Mouse (Mus musculus): ENCODE results near the gene Zbtb20.

DNA sequence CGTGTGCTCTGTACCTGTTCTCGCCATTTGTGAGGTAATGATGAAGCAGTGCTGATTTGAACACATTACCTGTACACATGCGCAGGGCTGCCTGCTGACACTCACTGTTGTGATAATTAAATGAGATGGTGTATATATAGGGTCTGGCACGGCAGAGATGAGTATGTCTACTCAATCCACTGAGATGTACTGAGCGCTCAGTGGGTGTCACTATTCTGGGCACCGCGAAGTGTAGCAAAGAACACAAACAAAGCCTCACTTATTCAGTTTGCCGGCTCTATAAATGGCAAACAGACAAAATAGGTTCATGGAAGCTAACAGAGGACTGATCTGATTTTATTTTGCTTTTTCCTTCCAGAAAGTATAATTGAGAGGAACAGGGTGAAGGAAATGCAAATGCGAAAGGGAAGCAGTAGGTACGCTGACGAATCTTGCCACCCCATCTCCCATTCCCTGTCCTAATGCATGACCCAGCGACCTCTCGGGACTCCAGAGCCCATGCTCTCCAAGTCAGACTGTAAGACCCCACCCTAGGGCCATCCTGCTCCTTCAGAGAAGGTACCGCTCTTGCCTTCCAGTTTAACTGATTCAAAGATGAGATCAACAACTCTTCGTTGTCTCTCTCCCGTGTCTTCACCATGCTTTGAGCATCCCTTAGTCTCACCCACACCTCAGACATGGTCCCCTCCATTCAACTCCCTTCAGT, 695.8 kb downstream of the Zbtb20 start:
- TF ChIP-seq POLR2A (IDR thresholded peaks at IDR 0.05; ENCODE audit: low read depth, low read length) (no peak), CTCF (IDR thresholded peaks at IDR 0.05; ENCODE audit: borderline replicate concordance, insufficient read depth, low read length) (no peak)
